Mouse (Mus musculus) hindbrain, embryonic 11.5 days (tissue): ENCODE measurements around the gene Hba-x. TPM values are rescaled to one million over a fixed set of nuclear protein-coding genes. Genes with fewer than 3 reads are reported as not detected.
"Not testable (repeated sequence)": the region's sequence is repeated elsewhere in the genome, so short reads cannot be mapped to it uniquely, and the experiment has no call there.

Experiments
- ATAC-seq: fragments of 200-750 bp; cut with Nextera tagmentation; 2 replicates; pipeline ENCODE4 v1.8.0; 2017; ENCODE audit warnings: mild to moderate bottlenecking, moderate TSS enrichment, moderate library complexity; ENCODE audit not compliant: low FRiP score
- DNase-seq: peaks from one replicate; pipeline ENCODE4 v3.0.0-alpha.2; 2015; ENCODE audit warnings: low spot score
- H3K27ac ChIP-seq: fragments of 300-500 bp; sonication (generic); 2 replicates; pipeline ENCODE4 v1.5.1; 2014; ENCODE audit warnings: mild to moderate bottlenecking, low read depth, low read length
- H3K27me3 ChIP-seq: fragments of 300-500 bp; sonication (generic); 2 replicates; pipeline ENCODE4 v1.6.1; 2014; ENCODE audit warnings: mild to moderate bottlenecking, low read length, moderate library complexity, mixed read lengths; ENCODE audit not compliant: control insufficient read depth, insufficient read depth
- H3K36me3 ChIP-seq: fragments of 300-500 bp; sonication (generic); 2 replicates; pipeline ENCODE4 v1.6.1; 2014; ENCODE audit warnings: mild to moderate bottlenecking, low read length, moderate library complexity, mixed read lengths; ENCODE audit not compliant: control insufficient read depth, insufficient read depth
- H3K4me1 ChIP-seq: fragments of 300-500 bp; sonication (generic); replicated peaks from 2 replicates; pipeline ENCODE4 v1.6.1; 2014; ENCODE audit warnings: low read length, mixed read lengths; ENCODE audit not compliant: control insufficient read depth, insufficient read depth
- H3K4me2 ChIP-seq: fragments of 300-500 bp; sonication (generic); replicated peaks from 2 replicates; pipeline ENCODE4 v1.6.1; 2014; ENCODE audit warnings: mild to moderate bottlenecking, low read depth, low read length
- H3K4me3 ChIP-seq: fragments of 300-500 bp; sonication (generic); 2 replicates; pipeline ENCODE4 v1.5.1; 2014; ENCODE audit warnings: low read depth, low read length
- H3K9ac ChIP-seq: fragments of 300-500 bp; sonication (generic); 2 replicates; pipeline ENCODE4 v1.6.1; 2014; ENCODE audit warnings: low read depth, low read length
- H3K9me3 ChIP-seq: fragments of 300-500 bp; sonication (generic); 2 replicates; pipeline ENCODE4 v1.6.1; 2016; ENCODE audit warnings: low read length; ENCODE audit not compliant: control insufficient read depth
- WGBS: fragments of 180-500 bp; shearing (Covaris S2); extraction: QIAGEN DNeasy Blood & Tissue Kit; methylation state at CpG from one replicate; pipeline ENCODE4 v1.1.7; 2014; 5-methylcytosine and 5-hydroxymethylcytosine counted together
- polyA plus RNA-seq: library from polyadenylated mRNA; unstranded; fragments of >200 nt; fragmentation: Nextera tagmentation; extraction: Ambion mirVana; gene quantifications from 2 replicates; pipeline ENCODE4 v1.2.1, GENCODE M21; 2014

Gene Hba-x
- polyA plus RNA-seq, 1 experiment from 2014 or later = 3,380 TPM

- DNase-seq = no peak
- no peaks in the 10 kb centered on the region for H3K36me3 ChIP-seq
- WGBS = 87% methylated on average over 5 of the region's 5 CpGs
- no peak for ATAC-seq
- no peak overlapping the region for H3K9ac ChIP-seq
- no peak overlapping the region for H3K27ac ChIP-seq
- no peak overlapping the region for H3K4me3 ChIP-seq
- no peaks in the 10 kb centered on the region for H3K9me3 ChIP-seq
- 0 out of 2 replicates have a peak, but pooled peaks cover 2% of the 10 kb centered on the region for H3K4me1 ChIP-seq
- no peak overlapping the region for H3K4me2 ChIP-seq
- no peaks in the 10 kb centered on the region for H3K27me3 ChIP-seq
Measured at GRCm38 (mm10) chr11:32268952-32269351, 7.2 kb upstream of the Hba-x start.

- no peaks in the 10 kb centered on the region for H3K27me3 ChIP-seq
- no peak overlapping the region for H3K4me2 ChIP-seq
- no peak for DNase-seq
- 0 out of 2 replicates have a peak, but pooled peaks cover 2% of the 10 kb centered on the region for H3K4me1 ChIP-seq
- ATAC-seq = no peak
- H3K4me3 ChIP-seq = no peak overlapping the region
- no peaks in the 10 kb centered on the region for H3K36me3 ChIP-seq
- 43% methylated on average over 4 of the region's 4 CpGs for whole genome bisulfite sequencing
- no peak overlapping the region for H3K9ac ChIP-seq
- H3K27ac ChIP-seq = no peak overlapping the region
- no peaks in the 10 kb centered on the region for H3K9me3 ChIP-seq
Measured at GRCm38 (mm10) chr11:32271178-32271577, 5.0 kb upstream of the Hba-x start.

DNA sequence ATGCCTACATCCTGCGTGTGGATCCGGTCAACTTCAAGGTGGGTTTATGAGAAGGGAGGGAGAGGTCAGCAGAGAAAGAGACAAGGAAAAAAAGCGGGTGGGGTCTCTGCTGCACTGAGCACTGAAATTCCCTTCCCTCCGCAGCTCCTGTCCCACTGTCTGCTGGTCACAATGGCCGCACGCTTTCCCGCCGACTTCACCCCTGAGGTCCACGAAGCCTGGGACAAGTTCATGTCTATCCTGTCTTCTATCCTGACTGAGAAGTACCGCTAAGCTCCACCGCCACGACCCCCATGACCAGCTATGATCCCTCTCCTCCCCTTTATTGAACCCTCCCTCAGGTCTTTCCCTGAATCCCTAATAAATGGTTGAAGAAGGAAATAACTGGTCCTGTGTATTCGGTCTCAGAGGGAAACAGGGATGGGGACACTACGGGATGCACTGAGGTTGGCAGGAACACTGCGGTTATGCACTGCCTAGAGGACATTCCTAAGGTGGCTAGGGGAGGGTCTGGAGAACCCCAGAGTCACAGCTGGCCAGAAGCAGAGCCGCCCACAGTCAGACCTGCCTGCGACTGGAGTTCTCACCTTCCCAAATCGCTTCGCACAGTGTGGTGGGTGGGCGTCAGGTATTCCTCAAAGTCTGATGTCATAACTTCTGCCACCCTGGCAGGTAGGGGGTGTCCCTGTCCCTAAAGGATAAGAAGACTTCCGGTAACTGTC is 1.7 kb downstream of the Hba-x start:
- Histone ChIP-seq H3K9me3 (no peaks in the 10 kb centered on the region), H3K4me1 (no peaks in the 10 kb centered on the region), H3K27ac (no peak overlapping the region), H3K36me3 (no peaks in the 10 kb centered on the region), H3K27me3 (no peaks in the 10 kb centered on the region), H3K4me3 (no peak overlapping the region), H3K4me2 (no peak overlapping the region), H3K9ac (no peak overlapping the region)
- DNase-seq (no peak), ATAC-seq (0 out of 2 replicates have a peak, but pooled peaks have one; percentile 10)
- WGBS = 68% methylated on average over 21 of the region's 21 CpGs

GRCm38 (mm10) chr11:32278458-32278957 is 2.3 kb downstream of the Hba-x start:
- no peaks in the 10 kb centered on the region for H3K36me3 ChIP-seq
- ATAC-seq (peak; percentile 38; the same call in 1 of the 2 replicates), DNase-seq (no peak)
- no peaks in the 10 kb centered on the region for H3K4me1 ChIP-seq
- WGBS = 79% methylated on average over 12 of the region's 12 CpGs
- no peak overlapping the region for H3K27ac ChIP-seq
- H3K27me3 ChIP-seq = no peaks in the 10 kb centered on the region
- no peaks in the 10 kb centered on the region for H3K9me3 ChIP-seq
- H3K9ac ChIP-seq = no peak overlapping the region
- no peak overlapping the region for H3K4me2 ChIP-seq
- H3K4me3 ChIP-seq = no peak overlapping the region

DNA sequence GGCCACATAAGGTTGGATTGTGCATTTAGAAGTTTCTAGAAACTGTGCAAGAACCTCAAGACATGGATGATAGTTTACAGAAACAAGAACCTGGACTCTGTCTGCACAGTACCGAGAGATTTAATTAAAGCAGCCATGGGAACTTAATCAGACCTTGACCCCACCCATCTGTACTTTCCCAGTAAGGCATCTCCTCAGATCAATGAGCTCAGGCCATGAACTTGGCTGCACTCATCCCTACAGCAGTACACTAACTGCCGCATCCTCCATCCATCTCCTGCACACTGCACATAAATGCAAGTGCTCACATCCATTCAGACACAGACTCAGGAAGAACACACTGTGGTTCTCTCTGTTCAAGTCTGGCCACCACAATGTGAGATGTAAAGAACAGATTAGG is 4.4 kb downstream of the Hba-x start:
- Histone ChIP-seq H3K4me2 (no peak overlapping the region), H3K27me3 (no peaks in the 10 kb centered on the region), H3K36me3 (no peaks in the 10 kb centered on the region), H3K4me1 (no peaks in the 10 kb centered on the region), H3K9me3 (no peaks in the 10 kb centered on the region), H3K27ac (no peak overlapping the region), H3K4me3 (no peak overlapping the region), H3K9ac (no peak overlapping the region)
- WGBS = 75% methylated on average over 2 of the region's 2 CpGs
- DNase-seq = no peak
- no peak for ATAC-seq

DNA sequence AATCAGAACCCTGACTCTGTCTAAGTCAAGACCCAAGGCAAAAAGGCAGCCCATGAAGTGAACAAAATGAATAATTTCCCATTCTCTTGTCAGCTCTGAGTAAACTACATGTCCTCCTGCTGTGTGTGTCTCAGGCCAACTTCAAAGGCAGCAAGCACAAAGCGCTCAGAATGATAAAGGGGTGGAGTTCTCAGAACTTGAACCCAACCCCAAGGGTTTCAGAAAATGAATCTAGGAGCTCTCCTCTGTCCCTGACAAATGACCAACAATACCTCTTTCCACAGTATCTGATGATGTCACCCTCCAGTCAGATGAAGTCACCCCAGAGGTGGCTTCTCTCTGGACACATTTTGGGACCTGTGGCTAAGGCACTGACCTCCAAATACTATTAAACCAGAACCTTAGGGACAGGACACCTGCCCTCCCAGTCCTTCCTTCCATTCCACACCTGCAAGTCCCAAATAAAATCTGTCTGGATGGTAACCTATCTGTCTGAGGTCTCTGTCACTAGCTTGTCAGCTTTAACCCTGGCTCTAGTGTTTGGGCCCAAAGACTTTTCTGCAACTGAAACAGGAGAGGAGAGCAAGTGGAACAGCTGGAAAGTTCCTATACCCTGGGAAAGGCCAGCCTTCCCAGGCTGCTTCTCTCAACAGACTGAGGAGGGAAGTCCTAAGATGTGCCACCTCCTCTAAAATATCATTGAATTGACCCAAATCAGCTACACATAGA is 5.4 kb downstream of the Hba-x start:
- Histone ChIP-seq H3K9ac (no peak overlapping the region), H3K4me1 (no peaks in the 10 kb centered on the region), H3K9me3 (no peaks in the 10 kb centered on the region), H3K36me3 (no peaks in the 10 kb centered on the region), H3K4me2 (no peak overlapping the region), H3K27me3 (no peaks in the 10 kb centered on the region), H3K27ac (no peak overlapping the region), H3K4me3 (no peak overlapping the region)
- 83% methylated on average over 1 of the region's 1 CpGs for WGBS
- DNase-seq (no peak), ATAC-seq (no peak)

DNA sequence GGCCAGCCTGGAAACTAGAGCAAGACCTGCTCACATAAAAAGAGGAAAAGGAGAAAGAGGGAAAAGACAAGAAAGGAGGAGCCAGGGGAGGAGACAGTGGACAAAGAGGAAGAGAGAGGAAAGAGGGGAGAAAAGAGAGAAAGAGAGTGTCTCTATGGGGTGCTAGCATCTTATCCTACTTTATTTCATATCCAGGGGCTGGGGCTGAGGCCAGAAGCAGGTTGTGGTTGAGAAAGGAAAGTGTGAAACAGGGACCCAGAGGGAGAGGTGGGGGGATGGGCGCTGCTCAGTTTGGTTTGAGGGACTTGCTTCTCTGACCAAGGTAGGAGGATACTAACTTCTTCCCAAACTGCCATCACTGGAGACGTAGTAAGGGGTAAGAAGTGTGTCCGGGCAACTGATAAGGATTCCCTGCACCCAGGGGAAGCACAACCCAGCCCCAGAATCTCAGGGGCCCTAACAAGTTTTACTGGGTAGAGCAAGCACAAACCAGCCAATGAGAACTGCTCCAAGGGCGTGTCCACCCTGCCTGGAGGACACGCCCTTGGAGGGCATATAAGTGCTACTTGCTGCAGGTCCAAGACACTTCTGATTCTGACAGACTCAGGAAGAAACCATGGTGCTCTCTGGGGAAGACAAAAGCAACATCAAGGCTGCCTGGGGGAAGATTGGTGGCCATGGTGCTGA is 7.0 kb downstream of the Hba-x start, which contains the start of gene Hba-a1:
TSS of gene Hba-a1 (plus strand) at position 421 of the 687 bp plus-strand sequence.
- not testable (repeated sequence) for H3K4me2 ChIP-seq, H3K27ac ChIP-seq, ATAC-seq, H3K27me3 ChIP-seq, H3K4me3 ChIP-seq, H3K4me1 ChIP-seq, DNase-seq, H3K9me3 ChIP-seq, H3K9ac ChIP-seq, H3K36me3 ChIP-seq
- WGBS = 40% methylated on average over 1 of the region's 5 CpGs

DNA sequence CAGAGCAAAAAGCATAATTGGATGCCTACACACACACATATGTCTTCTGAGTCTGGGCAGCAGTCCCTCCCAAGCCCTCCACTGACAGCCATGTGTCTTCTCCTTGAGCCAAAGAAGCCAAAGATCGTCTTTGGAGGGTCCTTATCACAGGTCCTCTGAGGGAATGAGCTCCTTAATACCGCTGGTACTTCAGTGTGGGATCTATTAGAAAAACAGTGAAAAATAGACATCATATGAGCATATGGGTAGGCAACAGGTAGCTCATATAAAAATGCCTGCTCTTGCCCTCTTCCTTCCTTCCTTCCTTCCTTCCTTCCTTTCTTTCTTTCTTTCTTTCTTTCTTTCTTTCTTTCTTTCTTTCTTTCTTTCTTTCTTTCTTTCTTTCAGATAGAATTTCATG is 8.4 kb downstream of the Hba-x start:
- 57% methylated on average over 2 of the region's 2 CpGs for WGBS
- not testable (repeated sequence) for ATAC-seq, H3K9me3 ChIP-seq, H3K27me3 ChIP-seq, H3K4me2 ChIP-seq, H3K27ac ChIP-seq, H3K4me1 ChIP-seq, DNase-seq, H3K9ac ChIP-seq, H3K4me3 ChIP-seq, H3K36me3 ChIP-seq
